Mouse (Mus musculus) mouse trophoblast stem cell (cell line): ENCODE measurements around the gene Zfp286.

ENCODE experiments used
- in situ Hi-C, 2 experiments: fragments of 300-500 bp; cut with MseI, MboI; formaldehyde crosslinking; loops; 2 replicates in 1 of 2; 3 replicates in 1 of 2; pipeline ENCODE4 v1.15.1; 2025

Zfp286 gene

GRCm38 (mm10) chr11:62710657-62711056 is 78.6 kb downstream of the Zfp286 start:
- in situ Hi-C loops, result no loop called here

DNA sequence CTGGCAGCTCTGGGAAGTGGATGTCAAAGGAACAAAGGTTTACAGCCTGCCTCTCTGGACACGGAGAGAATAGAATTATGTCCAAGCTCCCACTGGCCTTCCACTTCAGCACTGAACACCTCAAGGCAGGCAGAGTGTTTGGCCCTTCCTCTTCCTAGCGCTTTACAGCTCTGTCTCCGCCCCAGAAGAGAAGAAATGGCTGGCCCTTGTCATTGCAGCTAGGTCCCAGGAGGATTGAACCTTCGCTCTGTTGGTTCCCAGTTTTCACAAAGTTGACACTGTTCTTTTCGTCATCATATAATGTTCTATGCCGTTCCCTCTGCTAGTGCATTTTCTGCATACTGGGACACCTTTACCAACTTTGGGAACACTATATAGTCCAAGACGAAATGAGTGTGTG is 81.0 kb downstream of the Zfp286 start:
- in situ Hi-C loops, result no loop called here

GRCm38 (mm10) chr11:62706141-62706540 is 83.1 kb downstream of the Zfp286 start:
- in situ Hi-C loops, result no loop called here
